Comparison of ENCODE assay signal across 34 mouse cellular contexts in the genomic region with DNA sequence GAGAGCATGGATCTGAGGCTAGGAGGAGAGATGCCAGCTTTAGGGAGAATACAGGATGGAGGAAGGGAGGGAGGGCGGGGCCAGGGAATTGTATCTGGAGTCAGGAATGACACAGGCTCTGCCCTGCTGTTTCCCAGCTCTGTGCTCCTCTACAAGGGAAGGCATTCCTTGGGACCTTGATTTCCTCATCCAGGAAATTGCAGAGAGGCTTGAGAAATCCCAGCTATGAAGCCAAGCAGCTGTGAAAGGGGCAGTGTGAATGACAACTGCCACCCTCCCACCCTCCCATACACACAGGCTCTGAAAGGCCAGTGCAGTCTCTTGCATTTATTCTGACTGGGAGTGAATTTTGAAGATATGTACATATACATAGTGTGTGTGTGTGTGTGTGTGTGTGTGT. TPM values are rescaled to one million over a fixed set of nuclear protein-coding genes. Genes with fewer than 3 reads are reported as not detected.
DNase-seq lines count a peak whose midpoint lies in the region; ATAC-seq lines count a peak whose summit lies in the region.
"Had no signal": no experiment of that assay in that cellular context is flagged by ENCODE, and none has a peak within 500 bp of the region (broad histone marks: within the 10 kb centered on the region; RNA-seq: fewer than 3 reads in every experiment).

No protein-coding gene starts in this region.

- no peak overlapping the region for H3K4me2 ChIP-seq in lung, embryonic 16.5 days (ENCODE audit: low read depth, low read length)
- no peak overlapping the region for H3K4me2 ChIP-seq in midbrain, embryonic 13.5 days (replicated peaks)
- H3K4me2 ChIP-seq: heart, embryonic 15.5 days; hindbrain, embryonic 12.5 days; intestine, embryonic 15.5 days; limb, embryonic 13.5 days; liver, embryonic 11.5 days; neural tube, embryonic 13.5 days had no signal

- H3K4me3 ChIP-seq in lung, embryonic 16.5 days (ENCODE audit: low read length), result no peak overlapping the region
- no peak overlapping the region for H3K4me3 ChIP-seq in midbrain, embryonic 13.5 days (replicated peaks)
- H3K4me3 ChIP-seq: heart, embryonic 15.5 days; hindbrain, embryonic 12.5 days; intestine, embryonic 15.5 days; limb, embryonic 13.5 days; midbrain, embryonic 10.5 days; neural tube, embryonic 13.5 days had no signal

- ATAC-seq in lung, embryonic 16.5 days (ENCODE audit: low read depth), result peak; percentile 87
- ATAC-seq in midbrain, embryonic 13.5 days, result no peak
- ATAC-seq: forebrain, embryonic 14.5 days; hindbrain, postnatal 0 days; intestine, embryonic 15.5 days; midbrain, embryonic 16.5 days had no signal

- no peaks in the 10 kb centered on the region for H3K36me3 ChIP-seq in lung, embryonic 16.5 days (ENCODE audit: control insufficient read depth, insufficient read depth, low read length)
- no peaks in the 10 kb centered on the region for H3K36me3 ChIP-seq in midbrain, embryonic 13.5 days
- H3K36me3 ChIP-seq: heart, embryonic 15.5 days; hindbrain, embryonic 12.5 days; intestine, embryonic 15.5 days; limb, embryonic 13.5 days; midbrain, embryonic 10.5 days; neural tube, embryonic 13.5 days had no signal

- H3K9ac ChIP-seq in lung, embryonic 16.5 days (ENCODE audit: low read length), result no peak overlapping the region
- H3K9ac ChIP-seq in midbrain, embryonic 13.5 days (replicated peaks), result no peak overlapping the region
- H3K9ac ChIP-seq: heart, embryonic 15.5 days; hindbrain, embryonic 12.5 days; intestine, embryonic 15.5 days; limb, embryonic 13.5 days; neural tube, embryonic 13.5 days had no signal

- no peaks in the 10 kb centered on the region for H3K27me3 ChIP-seq in lung, embryonic 16.5 days (ENCODE audit: control insufficient read depth, insufficient read depth, low read depth, low read length)
- H3K27me3 ChIP-seq in midbrain, embryonic 13.5 days, result no peaks in the 10 kb centered on the region
- H3K27me3 ChIP-seq: hindbrain, embryonic 12.5 days; intestine, embryonic 15.5 days; limb, embryonic 13.5 days; neural tube, embryonic 13.5 days had no signal

- DNase-seq in 3134 (ENCODE audit: extremely low read depth, insufficient read length, low spot score) (peak; percentile 43), 3T3-L1 (ENCODE audit: low read depth, low spot score) (peak; percentile 51)
- DNase-seq in lung, postnatal 36 days, result peak; percentile 38
- DNase-seq in right cerebral cortex, postnatal 14 days, result no peak
- no peak for DNase-seq in ovary, postnatal 36 days (ENCODE audit: low spot score)
- DNase-seq: adrenal gland, adult 8-10 months; cerebellum, adult 8-10 months; cerebellum, postnatal 25 days; gastrocnemius, postnatal 14 days; heart, postnatal 36 days; kidney, adult 2 months; layer of hippocampus, adult 9-11 months; retina, postnatal 1 day; right cerebral cortex, postnatal 25 days; spleen, adult 18-20 months; thymus, adult 18-20 months; thymus, postnatal 25 days had no signal

- no peaks in the 10 kb centered on the region for H3K4me1 ChIP-seq in lung, embryonic 16.5 days (replicated peaks; ENCODE audit: control insufficient read depth, insufficient read depth, low read length)
- H3K4me1 ChIP-seq in midbrain, embryonic 13.5 days (replicated peaks), result no peaks in the 10 kb centered on the region
- H3K4me1 ChIP-seq: hindbrain, embryonic 12.5 days; intestine, embryonic 15.5 days; limb, embryonic 13.5 days; midbrain, embryonic 10.5 days; neural tube, embryonic 13.5 days had no signal

- 45% methylated on average over 1 of the region's 1 CpGs for WGBS in lung, embryonic 16.5 days
- WGBS in midbrain, embryonic 13.5 days, result 64% methylated on average over 1 of the region's 1 CpGs

- H3K9me3 ChIP-seq in lung, embryonic 16.5 days (ENCODE audit: control insufficient read depth, low read length), result no peaks in the 10 kb centered on the region
- no peaks in the 10 kb centered on the region for H3K9me3 ChIP-seq in midbrain, embryonic 13.5 days
- H3K9me3 ChIP-seq: heart, embryonic 15.5 days; hindbrain, embryonic 12.5 days; intestine, embryonic 15.5 days; limb, embryonic 13.5 days; midbrain, embryonic 10.5 days; neural tube, embryonic 13.5 days had no signal

- no peak overlapping the region for H3K27ac ChIP-seq in lung, embryonic 16.5 days (ENCODE audit: low read length)
- no peak overlapping the region for H3K27ac ChIP-seq in midbrain, embryonic 13.5 days
- H3K27ac ChIP-seq: heart, embryonic 15.5 days; hindbrain, embryonic 12.5 days; hindbrain, postnatal 0 days; intestine, embryonic 15.5 days; limb, embryonic 13.5 days; midbrain, embryonic 10.5 days; neural tube, embryonic 13.5 days had no signal

RNA-seq across cellular contexts. Expression of a gene that starts 9.8 kb away (rescaled TPM):
- 0.14 TPM in 1 of 2 replicates, not detected in the other for polyA plus RNA-seq in lung, embryonic 16.5 days (2015; fragmentation: Nextera tagmentation; extraction: Ambion mirVana)
- not detected in 2 replicates for polyA plus RNA-seq in midbrain, embryonic 13.5 days (2015; fragmentation: Nextera tagmentation; extraction: Ambion mirVana)
- polyA plus RNA-seq: embryonic facial prominence, embryonic 11.5 days; forebrain, embryonic 14.5 days; heart, embryonic 15.5 days; hindbrain, embryonic 12.5 days; hindbrain, postnatal 0 days; intestine, embryonic 15.5 days; kidney, adult 2 months; kidney, embryonic 16.5 days; limb, embryonic 13.5 days; liver, embryonic 11.5 days; midbrain, embryonic 10.5 days; midbrain, embryonic 16.5 days; neural tube, embryonic 13.5 days; stomach, embryonic 16.5 days had no signal

RNA-seq across cellular contexts. Expression of a gene that starts 40.4 kb away (rescaled TPM):
- polyA plus RNA-seq in lung, embryonic 16.5 days (2015; fragmentation: Nextera tagmentation; extraction: Ambion mirVana), result 0.38 and 1.1 TPM in 2 replicates
- not detected in 2 replicates for polyA plus RNA-seq in midbrain, embryonic 13.5 days (2015; fragmentation: Nextera tagmentation; extraction: Ambion mirVana)
- polyA plus RNA-seq: embryonic facial prominence, embryonic 11.5 days; forebrain, embryonic 14.5 days; intestine, embryonic 15.5 days; kidney, adult 2 months; limb, embryonic 13.5 days; liver, embryonic 11.5 days; liver, embryonic 16.5 days; midbrain, embryonic 10.5 days; midbrain, embryonic 16.5 days; neural tube, embryonic 13.5 days had no signal

RNA-seq across cellular contexts. Expression of a gene that starts 46.9 kb away (rescaled TPM):
- polyA plus RNA-seq in lung, embryonic 16.5 days (2015; fragmentation: Nextera tagmentation; extraction: Ambion mirVana), result not detected in 2 replicates
- not detected in 2 replicates for polyA plus RNA-seq in midbrain, embryonic 13.5 days (2015; fragmentation: Nextera tagmentation; extraction: Ambion mirVana)
- polyA plus RNA-seq: embryonic facial prominence, embryonic 11.5 days; forebrain, embryonic 14.5 days; heart, embryonic 15.5 days; hindbrain, embryonic 12.5 days; hindbrain, postnatal 0 days; intestine, embryonic 15.5 days; kidney, adult 2 months; large intestine, adult 2 months; limb, embryonic 13.5 days; liver, embryonic 11.5 days; midbrain, embryonic 10.5 days; midbrain, embryonic 16.5 days; neural tube, embryonic 13.5 days; stomach, embryonic 16.5 days had no signal

RNA-seq across cellular contexts. Expression of a gene that starts 58.5 kb away (rescaled TPM):
- polyA plus RNA-seq in lung, embryonic 16.5 days (2015; fragmentation: Nextera tagmentation; extraction: Ambion mirVana), result not detected in 2 replicates
- polyA plus RNA-seq in midbrain, embryonic 13.5 days (2015; fragmentation: Nextera tagmentation; extraction: Ambion mirVana), result not detected in 2 replicates
- polyA plus RNA-seq: embryonic facial prominence, embryonic 11.5 days; forebrain, embryonic 14.5 days; heart, embryonic 15.5 days; hindbrain, embryonic 12.5 days; hindbrain, postnatal 0 days; intestine, embryonic 15.5 days; kidney, adult 2 months; kidney, embryonic 16.5 days; large intestine, adult 2 months; limb, embryonic 13.5 days; liver, embryonic 11.5 days; liver, embryonic 16.5 days; midbrain, embryonic 10.5 days; midbrain, embryonic 16.5 days; neural tube, embryonic 13.5 days; stomach, embryonic 16.5 days had no signal

Comparison
In these comparisons a context has a peak if more than half of its experiments do, and no peak if none do; other contexts are left out.
1. DNase-seq: peak in 3134 (single experiment), 3T3-L1 (single experiment) and lung, postnatal 36 days (single experiment); none in right cerebral cortex, postnatal 14 days (single experiment) and ovary, postnatal 36 days (single experiment).